Mouse (Mus musculus) MEL (cell line): ENCODE results near the gene Acvrl1. TPM values are rescaled to one million over a fixed set of nuclear protein-coding genes. Genes with fewer than 3 reads are reported as not detected.

Experiments
- DNase-seq: peaks from one replicate; pipeline ENCODE4 v3.0.0; 2011; ENCODE audit warnings: low read depth, low spot score
- H3K27ac ChIP-seq: 2 replicates; pipeline ENCODE4 v1.5.1; 2012; ENCODE audit warnings: low read depth, mild to moderate bottlenecking, control low read depth, low read length, moderate library complexity; ENCODE audit not compliant: control insufficient read depth
- H3K27me3 ChIP-seq, 2 experiments: fragments of 150-350 bp in 1 of 2; sonication (generic) in 1 of 2; 2 replicates each; pipeline ENCODE4 v1.6.1; 2012; ENCODE audit warnings: low read length in 2 of 2, mild to moderate bottlenecking in 2 of 2, improper control_type of control experiment in 1 of 2, moderate library complexity in 1 of 2; ENCODE audit not compliant: insufficient read depth in 2 of 2, control insufficient read depth in 1 of 2
- H3K36me3 ChIP-seq, 2 experiments: 2 replicates each; pipeline ENCODE4 v1.6.1; 2012 to 2014; ENCODE audit warnings: low read length in 2 of 2, improper control_type of control experiment in 1 of 2, inconsistent platforms in 1 of 2, mild to moderate bottlenecking in 1 of 2; ENCODE audit not compliant: insufficient read depth in 2 of 2, control insufficient read depth in 1 of 2
- H3K4me1 ChIP-seq, 2 experiments: fragments of 150-350 bp in 1 of 2; sonication (generic) in 1 of 2; 2 replicates each; pipeline ENCODE4 v1.6.1; 2012; ENCODE audit warnings: low read length in 2 of 2, improper control_type of control experiment in 1 of 2, mild to moderate bottlenecking in 1 of 2; ENCODE audit not compliant: insufficient read depth in 2 of 2, control insufficient read depth in 1 of 2
- H3K4me3 ChIP-seq, 2 experiments: fragments of 150-350 bp in 1 of 2; sonication (generic) in 1 of 2; 2 replicates each; pipeline ENCODE4 v1.5.1; 2012; ENCODE audit warnings: low read depth in 2 of 2, low read length in 2 of 2, mild to moderate bottlenecking in 2 of 2, moderate library complexity in 2 of 2, control low read depth in 1 of 2, improper control_type of control experiment in 1 of 2; ENCODE audit not compliant: control insufficient read depth in 1 of 2, insufficient read depth in 1 of 2
- H3K79me2 ChIP-seq: 2 replicates; pipeline ENCODE4 v1.6.1; 2012; ENCODE audit warnings: mild to moderate bottlenecking, low read length, moderate library complexity; ENCODE audit not compliant: control insufficient read depth, poor library complexity, insufficient read depth
- H3K9ac ChIP-seq: 2 replicates; pipeline ENCODE4 v1.6.1; 2012; ENCODE audit warnings: low read depth, mild to moderate bottlenecking, control low read depth, low read length, moderate library complexity; ENCODE audit not compliant: control insufficient read depth, poor library complexity, severe bottlenecking
- H3K9me3 ChIP-seq: fragments of 150-350 bp; sonication (generic); replicated peaks from 2 replicates; pipeline ENCODE4 v1.6.1; 2012; ENCODE audit warnings: mild to moderate bottlenecking, low read length, improper control_type of control experiment, moderate library complexity; ENCODE audit not compliant: insufficient read depth
- BHLHE40 ChIP-seq: IDR thresholded peaks from 2 replicates; pipeline ENCODE4 v1.6.1; 2012; ENCODE audit warnings: low read depth, mild to moderate bottlenecking, inconsistent platforms, low read length, improper control_type of control experiment, borderline replicate concordance
- CHD1 ChIP-seq: IDR thresholded peaks from 2 replicates; pipeline ENCODE4 v1.6.1; 2012; ENCODE audit warnings: low read depth, mild to moderate bottlenecking, inconsistent platforms, low read length, improper control_type of control experiment
- CHD2 ChIP-seq: IDR thresholded peaks from 2 replicates; pipeline ENCODE4 v1.6.1; 2011; ENCODE audit warnings: low read length, improper control_type of control experiment
- CTCF ChIP-seq, 3 experiments: IDR thresholded peaks in 2 of 3; conservative IDR thresholded peaks in 1 of 3; 2 replicates each; pipeline ENCODE4 v1.5.1; 2011 to 2012; ENCODE audit warnings: low read length in 3 of 3, low read depth in 2 of 3, mild to moderate bottlenecking in 2 of 3, improper control_type of control experiment in 1 of 3, inconsistent platforms in 1 of 3, mixed read lengths in 1 of 3, moderate library complexity in 1 of 3; ENCODE audit not compliant: control insufficient read depth in 1 of 3, insufficient read depth in 1 of 3, poor library complexity in 1 of 3, severe bottlenecking in 1 of 3
- E2F4 ChIP-seq: IDR thresholded peaks from 2 replicates; pipeline ENCODE4 v1.6.1; 2011; ENCODE audit warnings: low read depth, low read length, improper control_type of control experiment, borderline replicate concordance
- ELF1 ChIP-seq: IDR thresholded peaks from 2 replicates; pipeline ENCODE4 v1.6.1; 2014; ENCODE audit warnings: low read depth, mild to moderate bottlenecking, inconsistent platforms, low read length, improper control_type of control experiment, moderate library complexity
- EP300 ChIP-seq, 2 experiments: IDR thresholded peaks; 2 replicates each; pipeline ENCODE4 v1.6.1; 2011; ENCODE audit warnings: improper control_type of control experiment in 2 of 2, low read length in 2 of 2, low read depth in 1 of 2, mild to moderate bottlenecking in 1 of 2
- GABPA ChIP-seq: IDR thresholded peaks from 2 replicates; pipeline ENCODE4 v1.6.1; 2012; ENCODE audit warnings: low read depth, mild to moderate bottlenecking, inconsistent platforms, low read length, improper control_type of control experiment, moderate library complexity
- GATA1 ChIP-seq: IDR thresholded peaks from 2 replicates; pipeline ENCODE4 v1.6.1; 2011; ENCODE audit warnings: low read depth, low read length, improper control_type of control experiment
- HCFC1 ChIP-seq: IDR thresholded peaks from 2 replicates; pipeline ENCODE4 v1.6.1; 2012; ENCODE audit warnings: low read depth, mild to moderate bottlenecking, inconsistent platforms, low read length, improper control_type of control experiment, moderate library complexity
- JUND ChIP-seq: IDR thresholded peaks from 2 replicates; pipeline ENCODE4 v1.6.1; 2011; ENCODE audit warnings: low read depth, mild to moderate bottlenecking, improper control_type of control experiment, low read length
- KAT2A ChIP-seq: conservative IDR thresholded peaks from 2 replicates; pipeline ENCODE4 v1.6.1; 2012; ENCODE audit warnings: low read depth, low read length, improper control_type of control experiment, inconsistent platforms
- MAFK ChIP-seq: IDR thresholded peaks from 2 replicates; pipeline ENCODE4 v1.6.1; 2011; ENCODE audit warnings: low read depth, mild to moderate bottlenecking, low read length, improper control_type of control experiment, borderline replicate concordance
- MAX ChIP-seq: IDR thresholded peaks from 2 replicates; pipeline ENCODE4 v1.6.1; 2011; ENCODE audit warnings: low read length, improper control_type of control experiment
- MAZ ChIP-seq: IDR thresholded peaks from 2 replicates; pipeline ENCODE4 v1.6.1; 2012; ENCODE audit warnings: low read depth, mild to moderate bottlenecking, inconsistent platforms, low read length, improper control_type of control experiment
- MXI1 ChIP-seq: IDR thresholded peaks from 2 replicates; pipeline ENCODE4 v1.6.1; 2011; ENCODE audit warnings: mild to moderate bottlenecking, low read depth, low read length, improper control_type of control experiment
- MYB ChIP-seq: IDR thresholded peaks from 2 replicates; pipeline ENCODE4 v1.6.1; 2011; ENCODE audit warnings: mild to moderate bottlenecking, low read depth, low read length, improper control_type of control experiment
- MYC ChIP-seq: IDR thresholded peaks from 2 replicates; pipeline ENCODE4 v1.6.1; 2011; ENCODE audit warnings: low read depth, mild to moderate bottlenecking, low read length, improper control_type of control experiment, moderate library complexity
- NELFE ChIP-seq: IDR thresholded peaks from 2 replicates; pipeline ENCODE4 v1.6.1; 2011; ENCODE audit warnings: low read depth, low read length, improper control_type of control experiment
- NRF1 ChIP-seq: IDR thresholded peaks from 2 replicates; pipeline ENCODE4 v1.6.1; 2014; ENCODE audit warnings: low read depth, mild to moderate bottlenecking, inconsistent platforms, low read length, improper control_type of control experiment, moderate library complexity; ENCODE audit not compliant: poor library complexity, insufficient read depth, severe bottlenecking
- POLR2A ChIP-seq, 2 experiments: IDR thresholded peaks; 2 replicates each; pipeline ENCODE4 v1.6.1; 2011 to 2012; ENCODE audit warnings: low read length in 2 of 2, mild to moderate bottlenecking in 2 of 2, control low read depth in 1 of 2, improper control_type of control experiment in 1 of 2, low read depth in 1 of 2, moderate library complexity in 1 of 2; ENCODE audit not compliant: control insufficient read depth in 1 of 2, insufficient read depth in 1 of 2, poor library complexity in 1 of 2
- POLR2AphosphoS2 ChIP-seq: IDR thresholded peaks from 2 replicates; pipeline ENCODE4 v1.6.1; 2011; ENCODE audit warnings: low read length, improper control_type of control experiment
- POLR2AphosphoS5 ChIP-seq: IDR thresholded peaks from 2 replicates; pipeline ENCODE4 v1.6.1; 2012; ENCODE audit warnings: low read depth, borderline replicate concordance, mild to moderate bottlenecking, inconsistent platforms, low read length, moderate library complexity, mixed read lengths
- RAD21 ChIP-seq: IDR thresholded peaks from 2 replicates; pipeline ENCODE4 v1.6.1; 2011; ENCODE audit warnings: mild to moderate bottlenecking, low read depth, low read length, improper control_type of control experiment
- RCOR1 ChIP-seq: IDR thresholded peaks from 2 replicates; pipeline ENCODE4 v1.6.1; 2012; ENCODE audit warnings: low read depth, mild to moderate bottlenecking, inconsistent platforms, low read length, improper control_type of control experiment
- SIN3A ChIP-seq: IDR thresholded peaks from 2 replicates; pipeline ENCODE4 v1.6.1; 2012; ENCODE audit warnings: low read length, improper control_type of control experiment, inconsistent platforms
- SMC3 ChIP-seq: IDR thresholded peaks from 2 replicates; pipeline ENCODE4 v1.6.1; 2011; ENCODE audit warnings: low read depth, low read length, improper control_type of control experiment
- TBP ChIP-seq: IDR thresholded peaks from 2 replicates; pipeline ENCODE4 v1.8.0; 2011; ENCODE audit warnings: low read depth, low read length, improper control_type of control experiment
- TCF12 ChIP-seq: IDR thresholded peaks from 2 replicates; pipeline ENCODE4 v1.6.1; 2014; ENCODE audit warnings: low read depth, mild to moderate bottlenecking, inconsistent platforms, low read length, improper control_type of control experiment, moderate library complexity
- USF1 ChIP-seq: IDR thresholded peaks from 2 replicates; pipeline ENCODE4 v1.6.1; 2014; ENCODE audit warnings: low read depth, mild to moderate bottlenecking, inconsistent platforms, low read length, improper control_type of control experiment, moderate library complexity
- USF2 ChIP-seq, 2 experiments: IDR thresholded peaks; 2 replicates each; pipeline ENCODE4 v1.6.1; 2011 to 2012; ENCODE audit warnings: improper control_type of control experiment in 2 of 2, low read length in 2 of 2, borderline replicate concordance in 1 of 2, inconsistent platforms in 1 of 2, low read depth in 1 of 2, mild to moderate bottlenecking in 1 of 2; ENCODE audit not compliant: insufficient read depth in 1 of 2
- ZC3H11A ChIP-seq: IDR thresholded peaks from 2 replicates; pipeline ENCODE4 v1.6.1; 2012; ENCODE audit warnings: low read depth, mild to moderate bottlenecking, inconsistent platforms, low read length, improper control_type of control experiment
- ZKSCAN1 ChIP-seq: IDR thresholded peaks from 2 replicates; pipeline ENCODE4 v1.6.1; 2012; ENCODE audit warnings: low read depth, mild to moderate bottlenecking, inconsistent platforms, low read length, improper control_type of control experiment, moderate library complexity
- ZMIZ1 ChIP-seq: IDR thresholded peaks from 2 replicates; pipeline ENCODE4 v1.6.1; 2012; ENCODE audit warnings: low read depth, mild to moderate bottlenecking, inconsistent platforms, low read length, improper control_type of control experiment, moderate library complexity
- ZNF384 ChIP-seq: IDR thresholded peaks from 2 replicates; pipeline ENCODE4 v1.6.1; 2012; ENCODE audit warnings: low read depth, mild to moderate bottlenecking, inconsistent platforms, low read length, improper control_type of control experiment
- polyA plus RNA-seq, 2 experiments: library from polyadenylated mRNA; stranded (reverse) in 1 of 2; unstranded in 1 of 2; fragments of >175 nt in 1 of 2; fragments of >200 nt in 1 of 2; gene quantifications; 2 replicates each; pipeline versions ENCODE4 v1.2.1 to v1.2.4; 2012; ENCODE audit warnings: low replicate concordance in 2 of 2, low read depth in 1 of 2; ENCODE audit not compliant: insufficient read length in 2 of 2, insufficient read depth in 1 of 2, missing spikeins in 1 of 2
- total RNA-seq: library from RNA; depleted of rRNA; stranded (reverse); fragments of 300-350 nt; gene quantifications from 2 replicates; pipeline ENCODE4 v1.2.3, GENCODE M21; 2012

The Acvrl1 gene
- total and polyA plus RNA-seq, 3 experiments, result 0.08 to 0.18 TPM; not detected in 1

DNA sequence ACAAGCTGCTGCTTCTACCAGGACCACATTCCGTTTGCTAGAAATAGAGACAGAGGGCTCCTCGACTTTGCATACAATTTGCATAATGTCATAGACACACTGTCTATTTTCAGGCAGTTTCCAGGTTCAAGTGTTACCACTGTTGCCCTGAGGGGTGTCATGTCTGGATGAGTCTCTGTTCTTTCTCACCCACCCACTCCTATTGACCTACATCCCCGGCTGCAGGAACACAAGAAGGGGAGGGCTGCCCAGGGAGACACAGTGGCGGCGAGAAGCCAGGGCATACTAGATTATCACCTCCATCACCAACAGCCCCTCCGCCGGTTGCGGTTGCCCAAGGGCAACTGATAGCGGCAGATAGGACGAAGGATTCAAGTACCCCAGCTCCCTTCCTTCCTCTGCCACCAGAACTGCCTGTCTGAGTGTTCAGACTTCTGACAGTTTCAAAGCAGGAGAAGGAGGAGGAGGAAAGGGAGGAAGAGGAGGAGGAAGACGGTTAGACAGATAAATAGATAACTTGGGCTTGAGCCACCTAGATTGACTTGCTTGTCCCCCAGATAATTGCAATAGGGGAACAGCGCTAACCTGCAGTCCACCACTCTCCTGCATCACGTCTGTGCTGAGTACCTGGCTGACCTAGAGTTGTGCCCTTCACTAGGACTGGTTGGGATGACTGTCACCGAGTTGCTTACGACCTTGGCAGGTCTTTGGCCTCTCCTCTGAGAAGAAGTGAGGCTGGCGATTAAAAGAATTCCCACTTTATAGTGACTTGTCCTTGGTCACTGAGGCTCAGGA, 19.0 kb downstream of the Acvrl1 start:
- Histone ChIP-seq H3K4me1 (peaks cover 31 to 74% of the 10 kb centered on the region in 2 experiments), H3K27me3 (no peaks in the 10 kb centered on the region), H3K36me3 (peaks cover 0 to 56% of the 10 kb centered on the region in 2 experiments; a peak in 2 of 4 replicates), H3K27ac (peak overlapping the region; percentile 84), H3K9me3 (no peaks in the 10 kb centered on the region), H3K79me2 (no peaks in the 10 kb centered on the region; the same call in 1 of the 2 replicates), H3K9ac (peak overlapping the region; percentile 51), H3K4me3 (peak overlapping the region; percentile 40 to 59)
- peak; percentile 90 for DNase-seq
- peak; percentile 93 for TF ChIP-seq RCOR1
- TF ChIP-seq TBP, result peak; percentile 29; the same call in 1 of the 2 replicates
- no peak for TF ChIP-seq ZC3H11A
- TF ChIP-seq ZNF384, result no peak
- peak; percentile 1; the same call in 1 of the 2 replicates for TF ChIP-seq JUND
- peak; percentile 94 for TF ChIP-seq TCF12
- TF ChIP-seq MAFK, result no peak
- TF ChIP-seq CHD2, result no peak
- peak; percentile 86; the same call in 1 of the 2 replicates for TF ChIP-seq MAZ
- TF ChIP-seq RAD21, result no peak
- 0 out of 2 replicates have a peak, but pooled peaks have one; percentile 1 for TF ChIP-seq ZMIZ1
- TF ChIP-seq E2F4, result no peak
- 0 out of 2 replicates have a peak, but pooled peaks have one; percentile 41 for TF ChIP-seq BHLHE40
- TF ChIP-seq POLR2AphosphoS2, result no peak
- TF ChIP-seq ZKSCAN1, result no peak
- peak; percentile 94 for TF ChIP-seq MYB
- TF ChIP-seq MYC, result no peak
- peak; percentile 95 to 97 for TF ChIP-seq EP300 (IDR thresholded peaks at IDR 0.05; ENCODE audit: low read depth in 1 of 2, low read length in 2 of 2)
- TF ChIP-seq POLR2AphosphoS5, result no peak
- peak in 1 of 2 experiments; percentile 54; a peak in 2 of 4 replicates for TF ChIP-seq POLR2A (IDR thresholded peaks at IDR 0.05; ENCODE audit: control insufficient read depth in 1 of 2, insufficient read depth in 1 of 2, low read depth in 1 of 2, low read length in 2 of 2, poor library complexity in 1 of 2)
- TF ChIP-seq SMC3, result no peak
- TF ChIP-seq MAX, result no peak
- TF ChIP-seq HCFC1, result peak; percentile 11
- TF ChIP-seq MXI1, result no peak; the same call in 1 of the 2 replicates
- TF ChIP-seq GATA1, result peak; percentile 95
- no peak for TF ChIP-seq USF2 (IDR thresholded peaks at IDR 0.05; ENCODE audit: borderline replicate concordance in 1 of 2, insufficient read depth in 1 of 2, low read depth in 1 of 2, low read length in 2 of 2)
- TF ChIP-seq CTCF (IDR thresholded peaks at IDR 0.05 in 2 of 3, conservative IDR thresholded peaks at IDR 0.05 in 1 of 3; ENCODE audit: control insufficient read depth in 1 of 3, insufficient read depth in 1 of 3, low read depth in 2 of 3, low read length in 3 of 3, poor library complexity in 1 of 3, severe bottlenecking in 1 of 3), result no peak
- no peak for TF ChIP-seq ELF1
- TF ChIP-seq USF1, result no peak
- TF ChIP-seq KAT2A, result no peak
- TF ChIP-seq SIN3A, result peak; percentile 76
- peak; percentile 71; the same call in 1 of the 2 replicates for TF ChIP-seq CHD1
- no peak for TF ChIP-seq NRF1
- TF ChIP-seq GABPA, result no peak
- no peak; the same call in 1 of the 2 replicates for TF ChIP-seq NELFE
